Mouse (Mus musculus) CH12.LX (cell line): ENCODE results near the gene Aplp1. TPM values are rescaled to one million over a fixed set of nuclear protein-coding genes. Genes with fewer than 3 reads are reported as not detected.

Experiments
- DNase-seq: peaks from one replicate; pipeline ENCODE4 v3.0.0-alpha.2; 2013; ENCODE audit errors: extremely low read depth
- H3K27ac ChIP-seq: 2 replicates; pipeline ENCODE4 v1.5.1; 2012; ENCODE audit warnings: low read depth, mild to moderate bottlenecking, control low read depth, moderate library complexity; ENCODE audit not compliant: insufficient read depth
- H3K27me3 ChIP-seq: replicated peaks from 2 replicates; pipeline ENCODE3; 2012; ENCODE audit warnings: inconsistent platforms
- H3K36me3 ChIP-seq, 2 experiments: replicated peaks in 1 of 2; 2 replicates each; pipeline versions ENCODE3 to v1.6.1; 2012; ENCODE audit warnings: inconsistent platforms in 1 of 2, low read length in 1 of 2, mild to moderate bottlenecking in 1 of 2, mixed read lengths in 1 of 2, moderate library complexity in 1 of 2; ENCODE audit not compliant: control insufficient read depth in 1 of 2, insufficient read depth in 1 of 2
- H3K4me1 ChIP-seq, 2 experiments: 2 replicates each; pipeline ENCODE4 v1.6.1; 2012; ENCODE audit warnings: inconsistent platforms in 1 of 2, moderate library complexity in 1 of 2; ENCODE audit not compliant: insufficient read depth in 2 of 2, control insufficient read depth in 1 of 2
- H3K4me2 ChIP-seq: 2 replicates; pipeline ENCODE4 v1.6.1; 2012; ENCODE audit warnings: low read depth, mild to moderate bottlenecking, control low read depth; ENCODE audit not compliant: poor library complexity, insufficient read depth, severe bottlenecking
- H3K4me3 ChIP-seq, 3 experiments: fragments of 150-350 bp in 1 of 3; sonication (generic) in 1 of 3; replicated peaks in 1 of 3; 2 replicates each; pipeline versions ENCODE3 to v1.5.1; 2011 to 2012; ENCODE audit warnings: low read depth in 2 of 3, low read length in 2 of 3, mild to moderate bottlenecking in 2 of 3, moderate library complexity in 2 of 3, control low read depth in 1 of 3, improper control_type of control experiment in 1 of 3, inconsistent platforms in 1 of 3, mixed read lengths in 1 of 3; ENCODE audit not compliant: poor library complexity in 1 of 3
- H3K79me2 ChIP-seq: replicated peaks from 2 replicates; pipeline ENCODE4 v1.6.1; 2012; ENCODE audit warnings: mild to moderate bottlenecking, moderate library complexity; ENCODE audit not compliant: control insufficient read depth, poor library complexity, insufficient read depth, severe bottlenecking; ENCODE audit errors: extremely low read depth
- H3K9ac ChIP-seq: 2 replicates; pipeline ENCODE4 v1.6.1; 2012; ENCODE audit warnings: low read depth, mild to moderate bottlenecking, control low read depth, moderate library complexity; ENCODE audit not compliant: insufficient read depth
- H3K9me3 ChIP-seq: replicated peaks from 2 replicates; pipeline ENCODE3; 2012; ENCODE audit warnings: low read length, inconsistent platforms, mixed read lengths
- BHLHE40 ChIP-seq: IDR thresholded peaks from 2 replicates; pipeline ENCODE4 v1.6.1; 2011; ENCODE audit warnings: mild to moderate bottlenecking, low read depth, low read length, improper control_type of control experiment
- CHD1 ChIP-seq: IDR thresholded peaks from 2 replicates; pipeline ENCODE4 v1.6.1; 2012; ENCODE audit warnings: low read depth, low read length, improper control_type of control experiment, inconsistent platforms
- CHD2 ChIP-seq: IDR thresholded peaks from 2 replicates; pipeline ENCODE4 v1.6.1; 2011; ENCODE audit warnings: low read length, improper control_type of control experiment
- CTCF ChIP-seq, 2 experiments: IDR thresholded peaks in 1 of 2; conservative IDR thresholded peaks in 1 of 2; 2 replicates each; pipeline ENCODE4 v1.5.1; 2011 to 2012; ENCODE audit warnings: low read depth in 2 of 2, low read length in 2 of 2, improper control_type of control experiment in 1 of 2, inconsistent platforms in 1 of 2, mild to moderate bottlenecking in 1 of 2, moderate library complexity in 1 of 2
- E2F4 ChIP-seq: IDR thresholded peaks from 2 replicates; pipeline ENCODE4 v1.6.1; 2011; ENCODE audit warnings: low read depth, low read length, improper control_type of control experiment; ENCODE audit not compliant: insufficient replicate concordance
- ELF1 ChIP-seq: IDR thresholded peaks from 2 replicates; pipeline ENCODE4 v1.6.1; 2014; ENCODE audit warnings: low read depth, mild to moderate bottlenecking, inconsistent platforms, low read length, improper control_type of control experiment
- GABPA ChIP-seq: IDR thresholded peaks from 2 replicates; pipeline ENCODE4 v1.6.1; 2012; ENCODE audit warnings: low read depth, low read length, improper control_type of control experiment, inconsistent platforms; ENCODE audit not compliant: insufficient replicate concordance
- IRF4 ChIP-seq: IDR thresholded peaks from 2 replicates; pipeline ENCODE4 v1.6.1; 2014; ENCODE audit warnings: low read depth, mild to moderate bottlenecking, inconsistent platforms, low read length, improper control_type of control experiment
- MAFK ChIP-seq: IDR thresholded peaks from 2 replicates; pipeline ENCODE4 v1.6.1; 2011; ENCODE audit warnings: low read length, improper control_type of control experiment; ENCODE audit not compliant: insufficient replicate concordance
- MAZ ChIP-seq: IDR thresholded peaks from 2 replicates; pipeline ENCODE4 v1.6.1; 2012; ENCODE audit warnings: low read depth, mild to moderate bottlenecking, inconsistent platforms, low read length, improper control_type of control experiment, moderate library complexity
- MXI1 ChIP-seq: IDR thresholded peaks from 2 replicates; pipeline ENCODE4 v1.6.1; 2011; ENCODE audit warnings: mild to moderate bottlenecking, low read depth, low read length, improper control_type of control experiment
- NRF1 ChIP-seq: IDR thresholded peaks from 2 replicates; pipeline ENCODE4 v1.6.1; 2014; ENCODE audit warnings: low read depth, mild to moderate bottlenecking, inconsistent platforms, low read length, improper control_type of control experiment, moderate library complexity
- POLR2AphosphoS2 ChIP-seq: IDR thresholded peaks from 2 replicates; pipeline ENCODE4 v1.6.1; 2011; ENCODE audit warnings: low read depth, low read length, improper control_type of control experiment
- SMC3 ChIP-seq: IDR thresholded peaks from 2 replicates; pipeline ENCODE4 v1.6.1; 2011; ENCODE audit warnings: low read depth, low read length, improper control_type of control experiment
- UBTF ChIP-seq: IDR thresholded peaks from 2 replicates; pipeline ENCODE4 v1.6.1; 2012; ENCODE audit warnings: low read depth, mild to moderate bottlenecking, inconsistent platforms, low read length, improper control_type of control experiment, moderate library complexity
- USF1 ChIP-seq: IDR thresholded peaks from 2 replicates; pipeline ENCODE4 v1.6.1; 2014; ENCODE audit warnings: low read depth, mild to moderate bottlenecking, inconsistent platforms, low read length, improper control_type of control experiment
- ZC3H11A ChIP-seq: IDR thresholded peaks from 2 replicates; pipeline ENCODE4 v1.6.1; 2012; ENCODE audit warnings: low read depth, mild to moderate bottlenecking, inconsistent platforms, low read length, improper control_type of control experiment
- ZMIZ1 ChIP-seq: IDR thresholded peaks from 2 replicates; pipeline ENCODE4 v1.6.1; 2012; ENCODE audit warnings: low read depth, mild to moderate bottlenecking, inconsistent platforms, low read length, improper control_type of control experiment
- dilution Hi-C: fragments of 300-500 bp; cut with MboI; formaldehyde crosslinking; loops from 2 replicates; pipeline ENCODE4 v1.14.3; 2020; ENCODE audit warnings: low sequenced_read_pairs; ENCODE audit not compliant: extremely low pct_unique_long_range_greater_than_20kb, extremely low pct_ligation_motif_present
- in situ Hi-C: fragments of 300-500 bp; cut with MboI; formaldehyde crosslinking; loops from 3 replicates; pipeline ENCODE4 v1.14.3; 2019; ENCODE audit warnings: low sequenced_read_pairs, low pct_ligation_motif_present, low pct_unique_long_range_greater_than_20kb, mixed read lengths
- polyA plus RNA-seq: library from polyadenylated mRNA; unstranded; fragments of >175 nt; gene quantifications from 2 replicates; pipeline ENCODE4 v1.2.1, GENCODE M21; 2012; ENCODE audit warnings: low read depth; ENCODE audit not compliant: insufficient read length
- total RNA-seq, 2 experiments: library from RNA; depleted of rRNA; stranded (reverse); fragments of 300-350 nt in 1 of 2; fragments of >200 nt in 1 of 2; gene quantifications; 2 replicates each; pipeline ENCODE4 v1.2.3; 2012 to 2014

Gene Aplp1
- total and polyA plus RNA-seq, 3 experiments = 0.10 to 0.93 TPM; not detected in 1

DNA sequence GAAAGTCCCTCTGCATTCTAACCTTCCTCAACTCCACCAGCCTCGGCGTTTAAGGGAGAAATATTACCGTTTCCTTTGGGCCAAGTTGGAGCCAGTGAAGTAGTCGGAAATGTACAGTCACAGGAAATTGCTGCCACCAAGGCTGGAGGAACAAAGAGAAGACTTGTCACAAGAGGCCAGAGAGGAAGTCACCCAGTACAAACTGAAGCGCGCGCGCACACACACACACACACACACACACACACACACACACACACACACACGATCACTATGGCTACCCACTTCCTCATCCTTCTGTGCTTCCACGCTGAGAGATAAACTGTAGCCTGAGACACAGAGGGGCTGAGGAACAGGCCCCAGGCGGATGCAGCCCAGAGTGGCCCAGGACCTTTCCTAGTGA, 51.0 kb downstream of the Aplp1 start (continued):
- TF ChIP-seq ZC3H11A (no peak), ZMIZ1 (no peak), SMC3 (no peak; the same call in 1 of the 2 replicates), MXI1 (peak; percentile 29; the same call in 1 of the 2 replicates), MAZ (no peak), POLR2AphosphoS2 (no peak), ELF1 (peak; percentile 79), CHD1 (no peak), CTCF (conservative IDR thresholded peaks at IDR 0.05 in 1 of 2, IDR thresholded peaks at IDR 0.05 in 1 of 2; ENCODE audit: low read depth in 2 of 2, low read length in 2 of 2) (no peak), NRF1 (peak; percentile 71), MAFK (no peak), USF1 (no peak), UBTF (no peak), CHD2 (no peak), GABPA (no peak), IRF4 (peak; percentile 68; the same call in 1 of the 2 replicates)

DNA sequence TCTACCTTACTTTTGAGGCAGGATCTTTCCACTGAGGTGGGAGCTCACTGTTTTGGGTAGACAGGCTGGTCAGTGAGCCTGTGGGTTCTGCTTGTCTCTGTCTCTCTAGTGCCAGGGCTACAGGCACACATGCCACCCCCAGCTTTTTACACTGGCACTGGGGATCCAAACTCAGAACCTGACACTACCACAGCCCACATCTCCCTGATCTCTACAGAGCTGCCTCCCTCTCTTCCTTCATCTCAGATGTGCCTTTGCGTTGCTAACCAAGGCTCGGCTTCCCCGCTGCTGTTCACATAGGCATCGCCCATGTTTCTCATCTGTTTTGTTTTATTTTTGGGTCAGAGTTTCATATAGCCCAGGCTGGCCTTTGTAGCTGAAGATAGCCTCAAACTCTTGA, 51.7 kb downstream of the Aplp1 start:
- dilution Hi-C loops = no loop called here
- Histone ChIP-seq H3K36me3 (peaks cover 0 to 7% of the 10 kb centered on the region in 2 experiments), H3K9ac (peak overlapping the region; percentile 45; the same call in 1 of the 2 replicates), H3K4me2 (no peak overlapping the region), H3K27ac (no peak overlapping the region), H3K27me3 (no peaks in the 10 kb centered on the region), H3K9me3 (no peaks in the 10 kb centered on the region), H3K79me2 (no peaks in the 10 kb centered on the region), H3K4me3 (peak overlapping the region in 1 of 3 experiments; percentile 47), H3K4me1 (peaks cover 3 to 21% of the 10 kb centered on the region in 2 experiments; a peak in 3 of 4 replicates)
- in situ Hi-C loops = loop anchor here (5.0 kb wide), 1 partner anchor 34 kb away; no protein-coding TSS in a partner anchor
- DNase-seq = no peak
- no peak for TF ChIP-seq E2F4
- TF ChIP-seq ZMIZ1 = no peak
- TF ChIP-seq SMC3 = no peak
- no peak for TF ChIP-seq BHLHE40
- TF ChIP-seq, all 38 proteins: peak for 0
